Mouse (Mus musculus) forebrain, embryonic 11.5 days (tissue): ENCODE measurements at regions not wholly inside any gene's neighbourhood (a gene's known extent, or its start where the extent isn't known, plus 50 kb on each side); places are given as distances from the start of the nearest gene placed in this dataset.

Experiments
- ATAC-seq: fragments of 200-750 bp; cut with Nextera tagmentation; replicated peaks from 2 replicates; pipeline ENCODE4 v1.8.0; 2017; ENCODE audit warnings: moderate TSS enrichment; ENCODE audit not compliant: low FRiP score
- DNase-seq: peaks from one replicate; pipeline ENCODE4 v3.0.0-alpha.2; 2017; ENCODE audit warnings: low spot score
- H3K27ac ChIP-seq: fragments of 300-500 bp; sonication (generic); 2 replicates; pipeline ENCODE4 v1.5.1; 2014; ENCODE audit warnings: low read depth, low read length
- H3K27me3 ChIP-seq: fragments of 300-500 bp; sonication (generic); 2 replicates; pipeline ENCODE4 v1.6.1; 2014; ENCODE audit warnings: mild to moderate bottlenecking, low read length, mixed read lengths; ENCODE audit not compliant: control insufficient read depth, insufficient read depth
- H3K36me3 ChIP-seq: fragments of 300-500 bp; sonication (generic); 2 replicates; pipeline ENCODE4 v1.6.1; 2014; ENCODE audit warnings: mild to moderate bottlenecking, low read length, moderate library complexity, mixed read lengths; ENCODE audit not compliant: control insufficient read depth, insufficient read depth
- H3K4me1 ChIP-seq: fragments of 300-500 bp; sonication (generic); replicated peaks from 2 replicates; pipeline ENCODE4 v1.6.1; 2014; ENCODE audit warnings: low read length, mixed read lengths; ENCODE audit not compliant: control insufficient read depth, insufficient read depth
- H3K4me2 ChIP-seq: fragments of 300-500 bp; sonication (generic); 2 replicates; pipeline ENCODE4 v1.6.1; 2014; ENCODE audit warnings: low read depth, mild to moderate bottlenecking, low read length, moderate library complexity, mixed read lengths; ENCODE audit not compliant: severe bottlenecking
- H3K4me3 ChIP-seq: fragments of 300-500 bp; sonication (generic); 2 replicates; pipeline ENCODE4 v1.5.1; 2014; ENCODE audit warnings: low read depth, low read length
- H3K9ac ChIP-seq: fragments of 300-500 bp; sonication (generic); 2 replicates; pipeline ENCODE4 v1.6.1; 2014; ENCODE audit warnings: low read length
- H3K9me3 ChIP-seq: fragments of 300-500 bp; sonication (generic); 2 replicates; pipeline ENCODE4 v1.6.1; 2016; ENCODE audit warnings: low read length, mixed read lengths; ENCODE audit not compliant: control insufficient read depth
- WGBS: fragments of 180-500 bp; shearing (Covaris S2); extraction: QIAGEN DNeasy Blood & Tissue Kit; methylation state at CpG from one replicate; pipeline ENCODE4 v1.1.7; 2014; 5-methylcytosine and 5-hydroxymethylcytosine counted together

DNA sequence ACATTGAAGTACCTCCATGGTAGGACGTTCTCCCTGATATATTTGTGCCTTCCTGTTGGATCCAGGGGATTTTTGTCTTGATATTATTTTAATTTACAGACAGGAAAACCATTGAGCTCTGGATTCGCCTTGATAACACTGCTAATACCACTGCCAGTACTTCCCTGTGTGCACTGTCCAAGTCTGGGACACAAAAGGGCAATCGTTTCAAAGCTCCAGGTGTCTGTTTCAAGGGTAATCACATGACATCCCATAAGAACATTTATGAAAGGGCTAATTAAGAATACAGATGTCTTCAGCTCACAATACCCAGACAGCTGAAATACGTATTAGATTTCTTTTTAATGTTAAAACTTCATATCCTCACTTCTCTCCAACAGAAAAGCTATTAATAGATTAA, 724.5 kb downstream of the Dhx35 start:
- Histone ChIP-seq H3K9me3 (no peaks in the 10 kb centered on the region), H3K4me2 (no peak overlapping the region), H3K4me1 (no peaks in the 10 kb centered on the region), H3K4me3 (no peak overlapping the region), H3K36me3 (no peaks in the 10 kb centered on the region), H3K27ac (no peak overlapping the region), H3K9ac (no peak overlapping the region), H3K27me3 (no peaks in the 10 kb centered on the region)
- ATAC-seq (no peak), DNase-seq (no peak)
- 72% methylated on average over 4 of the region's 4 CpGs for WGBS

DNA sequence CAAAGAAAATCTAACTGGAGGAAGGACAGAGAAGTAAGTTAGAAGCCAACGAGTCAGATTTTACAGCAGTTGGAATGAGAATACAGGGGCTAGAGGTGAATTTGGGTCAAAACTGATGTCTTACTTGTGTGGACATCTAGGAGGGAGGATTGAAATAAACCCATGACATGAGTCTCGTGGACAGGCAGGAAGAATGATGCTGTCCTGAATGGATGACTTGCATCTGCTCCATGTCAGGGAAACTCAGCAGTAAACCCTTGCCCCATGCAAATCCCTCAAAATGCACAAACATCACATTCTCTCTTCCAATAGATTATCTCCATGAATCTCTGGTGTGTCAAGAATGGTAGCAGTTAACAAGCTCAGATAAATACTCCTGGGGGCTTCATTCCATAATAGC, 729.1 kb downstream of the Dhx35 start:
- no peak for DNase-seq
- 91% methylated on average over 2 of the region's 2 CpGs for WGBS
- ATAC-seq = no peak
- Histone ChIP-seq H3K4me1 (no peaks in the 10 kb centered on the region), H3K4me3 (no peak overlapping the region), H3K27me3 (no peaks in the 10 kb centered on the region), H3K9me3 (no peaks in the 10 kb centered on the region), H3K27ac (no peak overlapping the region), H3K4me2 (no peak overlapping the region), H3K9ac (no peak overlapping the region), H3K36me3 (no peaks in the 10 kb centered on the region)

DNA sequence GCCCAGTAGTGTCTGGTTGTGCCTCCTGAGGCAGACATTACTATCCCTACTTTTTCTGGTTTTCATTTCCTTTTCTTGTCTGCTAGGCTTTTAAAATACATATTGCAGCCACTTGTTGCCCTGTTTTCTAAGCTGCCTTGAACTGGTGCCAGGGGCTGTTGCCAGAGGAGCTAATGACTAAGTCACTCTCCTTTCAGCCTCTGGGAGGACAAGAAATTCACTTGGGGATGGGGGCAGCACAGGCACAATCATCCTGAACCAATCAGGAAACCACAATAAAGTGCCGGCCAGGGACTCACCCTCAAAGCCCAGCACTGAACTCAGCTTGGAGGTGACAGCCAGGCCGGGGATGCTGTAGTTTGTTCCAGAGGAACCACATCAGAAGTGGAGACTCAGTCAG, 740.3 kb downstream of the Dhx35 start:
- DNase-seq (no peak), ATAC-seq (no peak)
- no peaks in the 10 kb centered on the region for H3K27me3 ChIP-seq
- no peaks in the 10 kb centered on the region for H3K9me3 ChIP-seq
- H3K4me1 ChIP-seq = no peaks in the 10 kb centered on the region
- no peak overlapping the region for H3K9ac ChIP-seq
- no peak overlapping the region for H3K4me2 ChIP-seq
- 71% methylated on average over 2 of the region's 2 CpGs for WGBS
- H3K4me3 ChIP-seq = no peak overlapping the region
- H3K36me3 ChIP-seq = no peaks in the 10 kb centered on the region
- no peak overlapping the region for H3K27ac ChIP-seq

DNA sequence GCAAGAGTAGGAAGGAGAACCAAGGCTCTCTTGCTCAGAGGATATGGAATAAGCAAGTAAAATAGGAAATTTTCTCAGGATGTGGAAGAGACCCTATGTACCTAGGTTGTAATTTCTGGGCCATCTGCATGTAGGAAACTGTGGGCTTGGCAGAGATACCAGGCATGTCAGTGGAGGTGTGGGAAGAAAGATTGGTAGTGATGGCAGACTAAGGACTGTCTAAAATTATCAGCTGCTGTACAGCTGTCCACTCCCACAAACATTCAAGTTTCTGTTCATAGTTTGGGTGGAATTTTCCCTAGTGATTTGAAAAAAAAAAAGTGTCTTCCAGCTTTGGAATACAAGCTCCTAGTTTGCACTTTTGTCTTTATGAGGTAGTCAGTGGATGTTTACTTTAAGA, 744.7 kb downstream of the Dhx35 start:
- DNase-seq (no peak), ATAC-seq (no peak)
- no peak overlapping the region for H3K4me3 ChIP-seq
- H3K27me3 ChIP-seq = no peaks in the 10 kb centered on the region
- H3K27ac ChIP-seq = no peak overlapping the region
- no peaks in the 10 kb centered on the region for H3K36me3 ChIP-seq
- H3K4me2 ChIP-seq = no peak overlapping the region
- no peak overlapping the region for H3K9ac ChIP-seq
- H3K4me1 ChIP-seq = no peaks in the 10 kb centered on the region
- no peaks in the 10 kb centered on the region for H3K9me3 ChIP-seq

DNA sequence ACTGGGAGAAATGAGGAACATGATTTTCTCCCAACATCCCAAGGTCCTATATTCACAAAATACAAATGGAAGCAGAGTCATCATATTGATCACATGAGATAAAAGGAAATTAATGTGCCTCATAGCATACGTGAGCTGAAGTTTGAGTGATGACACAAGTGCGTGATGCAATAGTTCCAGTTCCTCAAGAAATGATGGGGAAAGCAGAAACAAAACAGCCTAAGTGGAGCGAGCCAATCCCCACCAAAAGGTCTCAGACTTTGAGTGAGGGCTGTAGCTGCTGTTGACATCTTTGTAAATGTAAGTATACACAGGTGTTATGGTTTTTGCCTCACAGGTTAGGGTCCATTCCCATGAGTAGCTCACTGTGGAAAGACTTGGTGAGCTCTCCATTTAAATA, 763.0 kb downstream of the Dhx35 start:
- ATAC-seq (no peak), DNase-seq (no peak)
- Histone ChIP-seq H3K4me3 (no peak overlapping the region), H3K27ac (no peak overlapping the region), H3K27me3 (no peaks in the 10 kb centered on the region), H3K4me1 (no peaks in the 10 kb centered on the region), H3K36me3 (no peaks in the 10 kb centered on the region), H3K9ac (no peak overlapping the region), H3K4me2 (no peak overlapping the region), H3K9me3 (no peaks in the 10 kb centered on the region)
- 90% methylated on average over 3 of the region's 3 CpGs for WGBS

DNA sequence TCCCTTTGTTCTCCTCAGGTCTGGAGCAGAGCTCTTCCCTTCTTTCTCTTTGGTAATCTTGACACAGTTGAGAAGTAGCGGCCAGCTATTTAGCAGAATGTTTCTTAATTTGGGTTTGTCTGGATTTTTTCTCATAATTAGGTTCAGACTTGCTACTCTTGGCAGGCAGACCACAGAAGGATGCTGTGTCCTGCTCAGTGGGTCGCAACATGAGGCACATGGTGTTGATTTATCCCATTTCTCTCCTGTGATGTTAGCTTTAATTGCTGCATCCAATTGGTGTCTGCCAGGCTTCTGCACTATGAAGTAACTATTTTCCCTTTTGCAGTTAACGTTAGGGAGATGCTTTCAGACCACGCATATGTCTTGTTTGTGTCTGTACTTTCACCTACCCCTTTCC, 768.7 kb downstream of the Gm826 start:
- H3K4me3 ChIP-seq = no peak overlapping the region
- no peaks in the 10 kb centered on the region for H3K36me3 ChIP-seq
- no peak overlapping the region for H3K27ac ChIP-seq
- no peak for DNase-seq
- H3K9me3 ChIP-seq = no peaks in the 10 kb centered on the region
- WGBS = 82% methylated on average over 4 of the region's 4 CpGs
- H3K9ac ChIP-seq = no peak overlapping the region
- H3K4me1 ChIP-seq = no peaks in the 10 kb centered on the region
- no peak for ATAC-seq
- no peaks in the 10 kb centered on the region for H3K27me3 ChIP-seq
- H3K4me2 ChIP-seq = no peak overlapping the region

DNA sequence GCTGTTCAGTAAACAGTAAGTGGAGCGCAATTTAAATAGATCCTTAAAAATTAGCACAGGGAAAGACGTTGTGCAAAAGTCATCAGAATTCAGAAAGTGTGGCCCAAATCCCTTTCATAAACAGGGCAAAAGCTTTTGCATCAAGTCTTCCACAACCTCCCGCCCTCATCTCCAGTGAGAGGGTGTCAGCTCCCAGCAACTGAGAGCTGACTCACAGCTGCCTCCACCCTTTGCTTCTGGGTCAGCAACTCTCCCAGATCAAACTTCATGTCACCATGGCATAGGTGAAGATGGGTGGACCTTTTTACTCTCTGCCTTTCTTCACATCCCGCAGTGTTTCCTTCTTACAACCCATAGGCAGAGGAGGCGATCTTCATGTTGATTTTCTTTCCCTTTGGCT, 768.0 kb downstream of the Gm826 start:
- H3K4me3 ChIP-seq = no peak overlapping the region
- H3K27me3 ChIP-seq = no peaks in the 10 kb centered on the region
- DNase-seq = no peak
- no peak overlapping the region for H3K9ac ChIP-seq
- no peaks in the 10 kb centered on the region for H3K36me3 ChIP-seq
- no peaks in the 10 kb centered on the region for H3K4me1 ChIP-seq
- no peaks in the 10 kb centered on the region for H3K9me3 ChIP-seq
- ATAC-seq = no peak
- H3K4me2 ChIP-seq = no peak overlapping the region
- 91% methylated on average over 5 of the region's 5 CpGs for WGBS
- no peak overlapping the region for H3K27ac ChIP-seq

DNA sequence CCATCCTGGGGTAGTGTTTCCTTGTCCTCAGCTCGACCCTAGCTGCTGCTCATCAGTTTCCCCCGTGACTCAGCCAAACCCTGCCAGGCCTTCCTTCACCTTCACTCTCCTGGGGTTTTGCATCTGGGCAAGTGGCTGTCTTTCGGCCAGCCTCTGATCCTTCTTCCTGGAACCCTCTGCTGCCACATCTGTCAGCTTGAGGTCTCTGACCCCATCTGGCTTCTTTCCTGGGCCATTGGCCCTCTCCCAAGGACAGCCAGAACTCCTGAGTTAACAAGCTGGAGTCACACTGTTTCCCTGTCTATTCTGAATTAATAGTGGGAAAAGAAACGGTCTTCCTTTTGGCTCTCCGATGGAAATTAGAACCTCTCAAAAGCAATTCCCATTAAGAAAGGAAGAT, 767.5 kb downstream of the Gm826 start:
- Histone ChIP-seq H3K36me3 (no peaks in the 10 kb centered on the region), H3K9ac (no peak overlapping the region), H3K4me3 (no peak overlapping the region), H3K4me2 (no peak overlapping the region), H3K27ac (no peak overlapping the region), H3K4me1 (no peaks in the 10 kb centered on the region), H3K27me3 (no peaks in the 10 kb centered on the region), H3K9me3 (no peaks in the 10 kb centered on the region)
- 79% methylated on average over 5 of the region's 5 CpGs for WGBS
- ATAC-seq (no peak), DNase-seq (no peak)

DNA sequence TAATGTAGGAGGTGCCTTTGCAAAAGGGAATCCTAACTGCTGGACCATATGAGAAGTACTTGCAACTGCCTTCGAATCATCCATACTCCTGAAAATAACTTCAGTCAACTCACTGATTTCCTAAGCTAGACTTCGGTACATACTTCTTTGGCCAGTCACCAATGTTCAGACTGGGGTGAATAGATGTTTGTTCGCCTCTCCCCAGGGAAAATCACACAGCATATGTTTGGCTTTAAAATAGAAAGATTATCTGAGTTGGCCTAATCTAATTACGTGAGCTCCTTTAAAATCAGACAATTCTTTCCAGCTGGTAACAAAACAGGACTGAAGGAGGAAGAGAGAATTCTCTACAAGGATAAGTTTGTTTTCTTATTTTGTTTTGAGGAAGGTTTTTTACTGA, 765.6 kb downstream of the Gm826 start:
- Histone ChIP-seq H3K4me1 (no peaks in the 10 kb centered on the region), H3K36me3 (no peaks in the 10 kb centered on the region), H3K4me2 (no peak overlapping the region), H3K4me3 (no peak overlapping the region), H3K27me3 (no peaks in the 10 kb centered on the region), H3K9me3 (no peaks in the 10 kb centered on the region), H3K9ac (no peak overlapping the region), H3K27ac (no peak overlapping the region)
- no peak for DNase-seq
- WGBS = 75% methylated on average over 4 of the region's 4 CpGs
- ATAC-seq = no peak
